Mouse (Mus musculus) kidney, adult 2 months (tissue): ENCODE data around the gene Poll. TPM values are rescaled to one million over a fixed set of nuclear protein-coding genes. Genes with fewer than 3 reads are reported as not detected.

Experiments
- DNase-seq: peaks from one replicate; pipeline ENCODE4 v3.0.0; 2021
- H3K27ac ChIP-seq: fragments of 200-500 bp; 2 replicates; pipeline ENCODE4 v1.5.1; 2012; ENCODE audit warnings: low read depth, low read length, control low read depth, inconsistent platforms; ENCODE audit not compliant: insufficient read depth
- H3K27me3 ChIP-seq: fragments of 200-500 bp; replicated peaks from 2 replicates; pipeline ENCODE4 v1.6.1; 2012; ENCODE audit warnings: mild to moderate bottlenecking, moderate library complexity, low read length, inconsistent platforms; ENCODE audit not compliant: control insufficient read depth, insufficient read depth
- H3K36me3 ChIP-seq: fragments of 200-500 bp; 2 replicates; pipeline ENCODE4 v1.6.1; 2012; ENCODE audit warnings: mild to moderate bottlenecking, moderate library complexity, low read length, inconsistent platforms; ENCODE audit not compliant: control insufficient read depth, insufficient read depth
- H3K4me1 ChIP-seq: fragments of 200-500 bp; 2 replicates; pipeline ENCODE4 v1.6.1; 2011; ENCODE audit warnings: low read length; ENCODE audit not compliant: control insufficient read depth, insufficient read depth
- H3K4me3 ChIP-seq: fragments of 200-500 bp; 2 replicates; pipeline ENCODE4 v1.5.1; 2011; ENCODE audit warnings: mild to moderate bottlenecking, low read depth, low read length, control low read depth; ENCODE audit not compliant: insufficient read depth
- CTCF ChIP-seq: fragments of 200-500 bp; conservative IDR thresholded peaks from 2 replicates; pipeline ENCODE4 v1.5.1; 2011; ENCODE audit warnings: low read depth, mild to moderate bottlenecking, control low read depth, low read length, moderate library complexity, mixed read lengths; ENCODE audit not compliant: insufficient read depth, insufficient read length
- POLR2A ChIP-seq: fragments of 200-500 bp; IDR thresholded peaks from one replicate; pipeline ENCODE4 v1.6.1; 2011; ENCODE audit warnings: low read depth, low read length, control low read depth
- WGBS: fragments of 180-500 bp; shearing (Covaris S2); methylation state at CpG from one replicate; pipeline ENCODE4 v1.1.7; 2018; 5-methylcytosine and 5-hydroxymethylcytosine counted together
- polyA plus RNA-seq: library from polyadenylated mRNA; depleted of rRNA; stranded (reverse); fragments of >200 nt; gene quantifications from 2 replicates; pipeline ENCODE4 v1.2.3, GENCODE M21; 2012

The Poll gene
- polyA plus RNA-seq, 1 experiment = 12.6 TPM

DNA sequence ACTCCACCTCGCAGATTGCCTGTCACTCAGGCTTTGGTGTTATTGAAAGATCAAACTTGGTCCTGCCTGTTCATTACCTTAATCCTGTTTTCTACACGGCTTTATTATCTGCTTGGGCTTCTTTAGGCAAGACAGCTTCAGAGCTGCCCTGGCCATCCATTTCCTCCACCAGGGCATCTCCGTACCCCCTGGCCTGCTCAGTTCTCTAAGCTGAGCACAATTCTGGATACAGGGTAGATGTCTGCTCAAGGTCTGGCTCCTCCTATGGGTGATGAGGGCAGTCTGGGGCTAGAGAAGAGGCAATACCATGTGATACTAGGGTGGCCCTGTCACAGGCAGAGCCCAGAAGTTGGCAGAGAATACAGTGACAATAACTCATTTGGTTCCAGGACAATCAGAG is 26.5 kb upstream of the Poll start:
- Histone ChIP-seq H3K27ac (no peak overlapping the region), H3K36me3 (no peaks in the 10 kb centered on the region), H3K4me1 (0 out of 2 replicates have a peak, but pooled peaks cover 3% of the 10 kb centered on the region), H3K4me3 (no peak overlapping the region), H3K27me3 (no peaks in the 10 kb centered on the region)
- 88% methylated on average over 3 of the region's 3 CpGs for WGBS
- TF ChIP-seq CTCF (no peak), POLR2A (no peak)
- DNase-seq = no peak

DNA sequence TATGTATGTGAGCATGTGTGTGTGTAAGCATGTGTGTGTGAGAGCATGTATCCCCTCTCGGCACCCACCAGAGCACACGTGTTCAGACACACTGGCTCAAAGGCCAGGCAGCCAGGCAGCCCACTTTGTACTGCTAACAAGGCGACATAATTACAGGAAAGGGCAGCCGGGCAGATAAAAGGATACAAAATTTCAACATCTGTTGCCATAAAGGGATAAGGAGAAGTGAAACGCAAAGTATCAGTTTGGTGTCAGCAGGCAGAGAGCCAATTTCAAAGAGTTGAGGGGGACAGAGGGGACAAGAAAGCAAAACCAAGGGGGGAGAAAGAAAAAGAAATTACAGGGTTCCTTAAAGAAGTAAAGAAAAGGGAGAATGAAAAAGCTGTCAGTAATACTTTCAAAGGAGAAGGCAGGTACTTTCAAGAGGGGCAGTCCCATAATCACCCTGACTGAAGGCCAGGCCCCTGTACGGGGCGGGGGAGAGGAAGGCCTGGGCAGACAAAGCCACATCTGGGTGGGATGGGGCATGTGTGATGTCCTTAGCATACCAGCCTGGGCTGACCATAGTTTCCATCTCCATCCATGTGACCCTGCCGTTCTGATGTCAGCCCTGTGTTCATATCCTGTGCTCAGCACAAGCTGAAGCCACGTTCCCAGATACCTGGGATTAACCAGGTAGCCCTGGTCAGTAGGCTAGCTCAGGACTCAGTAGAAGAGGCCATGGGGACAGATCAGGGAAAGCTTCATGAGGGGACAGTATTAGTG is 24.7 kb upstream of the Poll start:
- H3K36me3 ChIP-seq = no peaks in the 10 kb centered on the region
- TF ChIP-seq CTCF (no peak), POLR2A (no peak)
- H3K4me1 ChIP-seq = no peaks in the 10 kb centered on the region
- no peak overlapping the region for H3K4me3 ChIP-seq
- H3K27ac ChIP-seq = no peak overlapping the region
- DNase-seq = no peak
- no peaks in the 10 kb centered on the region for H3K27me3 ChIP-seq
- WGBS = 81% methylated on average over 9 of the region's 9 CpGs

DNA sequence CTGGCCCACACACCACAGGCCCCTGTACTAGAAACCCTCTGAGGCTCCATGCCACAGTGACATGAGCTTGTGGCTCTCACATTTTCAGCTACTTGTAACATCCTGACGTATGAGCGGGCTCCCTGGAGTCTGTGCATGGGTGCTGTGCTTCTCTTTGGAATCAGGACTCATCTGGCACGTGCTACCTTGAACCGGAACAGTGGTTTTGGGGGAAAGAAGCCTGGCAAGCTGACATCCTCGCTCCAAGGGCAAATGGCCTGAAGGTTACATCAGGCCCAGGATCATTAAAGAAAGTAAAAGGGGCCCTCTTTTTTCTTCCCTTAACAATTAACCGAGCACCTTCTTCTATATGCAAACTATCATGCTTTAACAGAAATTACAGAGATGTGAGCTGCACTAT is 22.8 kb upstream of the Poll start:
- WGBS = 69% methylated on average over 6 of the region's 6 CpGs
- no peaks in the 10 kb centered on the region for H3K36me3 ChIP-seq

GRCm38 (mm10) chr19:45582161-45582560 is 21.8 kb upstream of the Poll start:
- 60% methylated on average over 8 of the region's 8 CpGs for WGBS
- no peak overlapping the region for H3K27ac ChIP-seq

More for the DNA sequence above, 22.8 kb upstream of the Poll start:
- DNase-seq = no peak
- Histone ChIP-seq H3K4me3 (no peak overlapping the region), H3K27ac (no peak overlapping the region), H3K27me3 (no peaks in the 10 kb centered on the region), H3K4me1 (no peaks in the 10 kb centered on the region)
- TF ChIP-seq CTCF (no peak), POLR2A (no peak)

DNA sequence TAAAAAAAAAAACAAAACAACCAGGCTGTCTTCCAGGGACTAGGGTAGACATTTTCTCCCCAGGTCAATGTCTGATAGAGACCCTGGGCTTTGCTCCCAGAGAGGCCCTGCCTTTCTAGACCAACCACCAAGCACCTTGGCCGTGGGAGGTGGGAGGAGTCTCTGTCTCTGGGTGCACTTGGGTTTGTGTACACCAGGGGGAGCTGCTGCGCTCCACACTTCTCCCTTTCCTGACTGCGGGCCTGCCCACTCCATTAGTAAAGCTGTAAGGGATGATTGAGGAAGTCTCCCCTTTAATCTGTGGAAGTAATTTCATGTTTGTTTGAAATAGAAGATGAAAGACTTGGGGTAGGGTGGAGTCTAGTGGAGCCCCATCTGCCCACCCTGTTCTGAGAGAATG is 20.9 kb upstream of the Poll start:
- no peaks in the 10 kb centered on the region for H3K27me3 ChIP-seq
- H3K27ac ChIP-seq = no peak overlapping the region
- H3K4me3 ChIP-seq = no peak overlapping the region
- TF ChIP-seq CTCF (peak; percentile 62), POLR2A (no peak)
- DNase-seq = peak; percentile 55
- no peaks in the 10 kb centered on the region for H3K4me1 ChIP-seq
- H3K36me3 ChIP-seq = no peaks in the 10 kb centered on the region
- WGBS = 58% methylated on average over 3 of the region's 3 CpGs

More at GRCm38 (mm10) chr19:45582161-45582560, 21.8 kb upstream of the Poll start:
- no peak for DNase-seq
- Histone ChIP-seq H3K36me3 (no peaks in the 10 kb centered on the region), H3K27me3 (no peaks in the 10 kb centered on the region), H3K4me1 (no peaks in the 10 kb centered on the region), H3K4me3 (no peak overlapping the region)
- TF ChIP-seq POLR2A = no peak
- no peak for TF ChIP-seq CTCF

GRCm38 (mm10) chr19:45580235-45580634 is 19.9 kb upstream of the Poll start:
- 74% methylated on average over 12 of the region's 12 CpGs for WGBS
- Histone ChIP-seq H3K4me3 (no peak overlapping the region), H3K36me3 (no peaks in the 10 kb centered on the region), H3K27ac (no peak overlapping the region), H3K4me1 (no peaks in the 10 kb centered on the region), H3K27me3 (no peaks in the 10 kb centered on the region)
- no peak for TF ChIP-seq POLR2A
- no peak for TF ChIP-seq CTCF
- no peak for DNase-seq

- WGBS = 81% methylated on average over 7 of the region's 7 CpGs
- TF ChIP-seq POLR2A = no peak
- TF ChIP-seq CTCF = no peak
These were observed 19.1 kb upstream of the Poll start for GRCm38 (mm10) chr19:45579416-45579815.

More at GRCm38 (mm10) chr19:45579416-45579815, 19.1 kb upstream of the Poll start:
- Histone ChIP-seq H3K36me3 (no peaks in the 10 kb centered on the region), H3K4me1 (no peaks in the 10 kb centered on the region), H3K27ac (no peak overlapping the region), H3K27me3 (no peaks in the 10 kb centered on the region), H3K4me3 (no peak overlapping the region)
- no peak for DNase-seq
